Mouse (Mus musculus) duodenum, adult 2 months (tissue): ENCODE data around the gene Sntn. TPM values are rescaled to one million over a fixed set of nuclear protein-coding genes. Genes with fewer than 3 reads are reported as not detected.

Experiments
- polyA plus RNA-seq: library from polyadenylated mRNA; depleted of rRNA; stranded (reverse); fragments of >200 nt; gene quantifications from 2 replicates; pipeline ENCODE4 v1.2.3, GENCODE M21; 2012; ENCODE audit warnings: low replicate concordance; rRNA removed

Sntn gene
- not detected in 2 replicates for polyA plus RNA-seq

GRCm38 (mm10) chr14:13670576-13670975 is at the start of gene Sntn:
Gene Sntn (plus strand): TSS chr14:13670876.

Other genes starting within 250 kb of the Sntn start
- not detected in 2 replicates for gene Gm281, start 243.6 kb downstream of the Sntn start, polyA plus RNA-seq